Mouse (Mus musculus) embryonic fibroblast, embryonic 13.5 days (primary cell): Measurements from ENCODE around the gene Arhgap24. TPM values are rescaled to one million over a fixed set of nuclear protein-coding genes. Genes with fewer than 3 reads are reported as not detected.

Experiments used
- H3K27ac ChIP-seq: 2 replicates; pipeline ENCODE4 v1.5.1; 2012; ENCODE audit warnings: low read length, control low read depth, inconsistent platforms; ENCODE audit not compliant: insufficient read depth
- H3K4me1 ChIP-seq: 2 replicates; pipeline ENCODE4 v1.6.1; 2011; ENCODE audit warnings: low read length; ENCODE audit not compliant: control insufficient read depth, insufficient read depth
- H3K4me3 ChIP-seq: 2 replicates; pipeline ENCODE4 v1.5.1; 2011; ENCODE audit warnings: mild to moderate bottlenecking, control low read depth, low read length; ENCODE audit not compliant: insufficient read depth
- CTCF ChIP-seq: IDR thresholded peaks from 2 replicates; pipeline ENCODE4 v1.5.1; 2011; ENCODE audit warnings: mild to moderate bottlenecking, control low read depth, low read length, moderate library complexity, borderline replicate concordance; ENCODE audit not compliant: insufficient read depth
- POLR2A ChIP-seq: IDR thresholded peaks from 2 replicates; pipeline ENCODE4 v1.6.1; 2011; ENCODE audit warnings: low read depth, mild to moderate bottlenecking, control low read depth, low read length, moderate library complexity
- polyA plus RNA-seq: library from polyadenylated mRNA; stranded (reverse); fragments of >200 nt; gene quantifications from 2 replicates; pipeline ENCODE4 v1.2.4, GENCODE M21; 2011; ENCODE audit warnings: low read depth; ENCODE audit not compliant: missing spikeins, insufficient read length

Arhgap24 gene
- polyA plus RNA-seq, 1 experiment: 27.1 TPM

- H3K4me1 ChIP-seq: peaks cover 3% of the 10 kb centered on the region
- H3K4me3 ChIP-seq: no peak overlapping the region
- H3K27ac ChIP-seq: no peak overlapping the region; the same call in 1 of the 2 replicates
- no peak for TF ChIP-seq POLR2A
These were observed 185.7 kb downstream of the Arhgap24 start for GRCm38 (mm10) chr5:102666886-102667285.

- TF ChIP-seq POLR2A (no peak), CTCF (no peak)
- H3K27ac ChIP-seq: no peak overlapping the region
- H3K4me3 ChIP-seq: no peak overlapping the region
- H3K4me1 ChIP-seq: peaks cover 3% of the 10 kb centered on the region
These were observed 186.8 kb downstream of the Arhgap24 start for GRCm38 (mm10) chr5:102667754-102668575.

DNA sequence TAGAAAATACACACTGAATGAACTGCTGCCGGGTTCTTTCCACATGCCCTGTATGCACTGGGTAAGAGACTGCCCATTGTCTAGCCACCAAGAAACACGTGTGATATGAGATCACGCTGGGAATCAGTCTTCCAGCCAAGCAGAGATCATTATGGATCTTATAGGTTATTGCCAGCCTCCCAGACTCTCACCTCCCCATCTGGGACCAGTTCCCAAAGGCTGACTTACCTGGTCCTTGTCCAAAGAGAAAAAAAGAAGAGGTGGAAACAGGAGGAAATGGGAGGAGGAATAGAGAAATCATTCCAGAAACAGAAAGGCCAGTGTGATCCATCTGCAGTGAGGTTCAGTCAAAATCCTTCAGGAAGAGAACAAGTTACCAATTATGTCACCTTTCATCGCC lies 189.0 kb downstream of the Arhgap24 start:
- TF ChIP-seq POLR2A (no peak), CTCF (no peak)
- H3K27ac ChIP-seq: no peak overlapping the region
- H3K4me1 ChIP-seq: peaks cover 2% of the 10 kb centered on the region
- H3K4me3 ChIP-seq: no peak overlapping the region

- Histone ChIP-seq H3K4me1 (no peaks in the 10 kb centered on the region; the same call in 1 of the 2 replicates), H3K27ac (no peak overlapping the region), H3K4me3 (no peak overlapping the region)
- TF ChIP-seq CTCF (no peak), POLR2A (no peak)
These were observed 189.6 kb downstream of the Arhgap24 start for GRCm38 (mm10) chr5:102670731-102671345.

GRCm38 (mm10) chr5:102675326-102675725 lies 194.1 kb downstream of the Arhgap24 start:
- TF ChIP-seq CTCF: no peak
- no peak for TF ChIP-seq POLR2A
- Histone ChIP-seq H3K4me3 (no peak overlapping the region), H3K4me1 (peaks cover 4% of the 10 kb centered on the region), H3K27ac (no peak overlapping the region)

DNA sequence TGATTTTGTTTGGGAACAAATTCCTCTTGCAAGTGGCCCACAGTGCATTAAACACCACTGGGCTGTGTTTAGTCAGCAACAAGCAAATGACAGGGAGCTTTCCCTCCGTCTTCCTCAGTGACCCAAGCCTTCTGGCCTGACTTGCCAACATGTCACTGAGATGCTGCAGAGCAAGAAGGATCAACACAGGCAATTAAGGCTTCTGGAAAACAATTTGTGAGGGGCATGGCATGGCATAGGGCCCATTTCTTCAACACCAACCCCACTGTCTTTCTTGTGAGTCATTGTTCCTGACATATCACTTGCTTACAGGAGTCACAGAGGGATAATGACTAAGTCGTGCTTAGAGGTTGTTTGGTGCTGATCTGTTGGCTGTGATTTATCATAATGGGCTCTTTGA lies 196.0 kb downstream of the Arhgap24 start:
- no peak overlapping the region for H3K4me3 ChIP-seq
- no peak overlapping the region for H3K27ac ChIP-seq
- peaks cover 4% of the 10 kb centered on the region for H3K4me1 ChIP-seq
- no peak for TF ChIP-seq CTCF
- TF ChIP-seq POLR2A: no peak

GRCm38 (mm10) chr5:102687673-102688072 lies 206.5 kb downstream of the Arhgap24 start:
- TF ChIP-seq CTCF (no peak), POLR2A (no peak)
- peaks cover 3% of the 10 kb centered on the region; the same call in 1 of the 2 replicates for H3K4me1 ChIP-seq
- H3K27ac ChIP-seq: no peak overlapping the region
- H3K4me3 ChIP-seq: no peak overlapping the region

- H3K4me1 ChIP-seq: peaks cover 3% of the 10 kb centered on the region; the same call in 1 of the 2 replicates
- no peak overlapping the region for H3K27ac ChIP-seq
- no peak overlapping the region for H3K4me3 ChIP-seq
- TF ChIP-seq CTCF (0 out of 2 replicates have a peak, but pooled peaks have one; percentile 18), POLR2A (no peak)
These were observed 211.3 kb downstream of the Arhgap24 start for GRCm38 (mm10) chr5:102692487-102692886.

DNA sequence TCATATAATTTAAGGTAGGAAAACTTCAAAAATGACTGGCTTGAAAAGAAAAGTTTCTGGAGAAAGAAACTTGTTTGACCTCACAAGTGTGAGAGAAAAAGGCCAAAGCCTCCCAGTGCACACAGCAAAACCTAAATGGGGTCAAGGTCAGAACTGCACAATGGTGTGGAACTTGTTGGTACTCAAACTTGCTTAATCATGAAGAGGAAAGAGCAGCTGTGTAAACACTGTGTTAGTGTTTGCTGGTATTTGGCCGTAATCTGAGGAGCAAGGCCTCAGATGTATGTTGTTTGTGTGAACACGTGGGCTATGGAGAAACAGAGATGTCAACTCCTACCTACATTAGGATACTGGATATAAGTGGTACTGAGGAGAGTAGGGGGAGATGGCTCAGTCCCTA lies 212.0 kb downstream of the Arhgap24 start:
- Histone ChIP-seq H3K4me3 (no peak overlapping the region), H3K27ac (no peak overlapping the region), H3K4me1 (no peaks in the 10 kb centered on the region; the same call in 1 of the 2 replicates)
- TF ChIP-seq POLR2A: no peak
- no peak for TF ChIP-seq CTCF

DNA sequence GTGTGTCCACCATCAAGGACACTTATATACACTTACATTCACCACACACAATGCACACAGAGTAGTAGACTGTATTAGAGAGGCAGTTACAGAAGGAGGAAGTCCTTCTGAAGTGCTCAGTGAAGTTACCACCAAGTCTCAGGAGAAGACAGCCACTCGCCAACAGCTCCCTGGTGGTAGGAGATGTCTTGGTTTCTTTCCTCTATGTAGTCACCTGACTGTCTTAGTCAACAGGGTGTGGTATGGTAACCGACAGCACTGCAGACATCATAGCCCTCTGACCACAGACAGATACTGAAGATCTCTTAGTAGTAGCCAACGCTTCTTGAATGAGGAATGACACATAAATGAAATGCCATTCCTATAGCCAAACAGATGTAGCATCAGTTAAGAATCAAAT lies 212.7 kb downstream of the Arhgap24 start:
- Histone ChIP-seq H3K4me1 (peaks cover 2% of the 10 kb centered on the region), H3K4me3 (no peak overlapping the region), H3K27ac (no peak overlapping the region)
- TF ChIP-seq POLR2A: no peak
- no peak for TF ChIP-seq CTCF
